Mouse (Mus musculus) heart, adult 2 months (tissue): ENCODE results near the gene Slc47a1.

Experiments used
- CTCF ChIP-seq: fragments of 200-600 bp; IDR thresholded peaks from 2 replicates; pipeline ENCODE4 v1.8.1; 2022; ENCODE audit warnings: antibody characterized with exemption, mild to moderate bottlenecking, moderate library complexity
- EP300 ChIP-seq: fragments of 200-500 bp; IDR thresholded peaks from 2 replicates; pipeline ENCODE4 v1.6.1; 2011; ENCODE audit warnings: low read depth, low read length, control low read depth; ENCODE audit not compliant: insufficient read depth
- POLR2A ChIP-seq: fragments of 200-500 bp; IDR thresholded peaks from 2 replicates; pipeline ENCODE4 v1.6.1; 2011; ENCODE audit warnings: mild to moderate bottlenecking, low read depth, low read length, control low read depth; ENCODE audit not compliant: insufficient read depth

DNA sequence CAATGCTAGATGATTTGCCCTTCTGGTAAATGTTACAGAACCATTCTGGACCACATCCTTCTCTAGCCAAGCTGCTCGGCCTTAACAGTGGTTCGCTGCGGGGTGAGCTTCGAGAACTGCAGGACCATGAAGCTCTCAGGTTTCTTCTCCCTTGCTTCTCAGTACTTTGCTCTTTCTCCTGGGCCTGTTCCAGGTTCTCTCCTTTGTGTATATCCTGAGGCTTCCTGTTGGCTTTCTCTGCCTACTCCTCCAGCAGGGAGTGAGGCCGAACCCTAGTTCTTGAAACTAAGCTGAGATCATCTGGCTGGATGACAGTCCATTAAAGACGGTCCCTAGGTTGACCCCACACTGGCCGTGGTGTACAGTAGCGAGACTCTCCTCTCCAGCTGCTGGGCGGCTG is 21.5 kb downstream of the Slc47a1 start:
- TF ChIP-seq CTCF (no peak), POLR2A (no peak), EP300 (no peak)
